Mouse (Mus musculus): ENCODE results near the gene Rabep1. TPM values are rescaled to one million over a fixed set of nuclear protein-coding genes. Genes with fewer than 3 reads are reported as not detected.
A peak's percentile ranks its signal among the peaks of the same experiment; 100 is the strongest.

Gene Rabep1
- total and polyA plus RNA-seq, 2 experiments from 2014 or later: 12.2 to 29.8 TPM

DNA sequence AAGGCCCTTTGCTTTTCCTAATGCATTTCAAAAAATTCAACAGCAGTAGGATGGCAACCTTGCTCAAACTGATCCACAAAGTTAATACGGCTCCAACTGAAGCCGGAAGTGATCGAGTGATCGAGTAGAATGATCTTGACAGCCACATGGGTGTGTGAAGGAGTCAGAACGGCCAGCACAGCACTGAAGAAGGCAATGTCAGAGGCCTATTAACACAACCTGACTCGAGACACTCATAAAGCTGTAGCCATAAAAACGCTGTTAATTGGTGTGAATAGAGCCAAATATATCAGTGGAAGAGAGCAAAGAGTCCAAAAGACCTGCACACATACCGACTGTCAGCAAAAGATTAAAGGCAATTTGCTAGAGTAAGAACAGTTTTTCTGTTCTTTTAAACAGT lies 24.5 kb upstream of the Rabep1 start:
- Histone ChIP-seq H3K9ac (replicated peaks; ENCODE audit: low read depth, low read length) (no peak overlapping the region), H3K27ac (ENCODE audit: low read depth) (no peak overlapping the region), H3K36me3 (replicated peaks; ENCODE audit: control insufficient read depth, insufficient read depth, low read length) (no peaks in the 10 kb centered on the region), H3K27me3 (ENCODE audit: control insufficient read depth, insufficient read depth, low read length) (no peaks in the 10 kb centered on the region), H3K4me1 (ENCODE audit: control insufficient read depth, insufficient read depth) (peaks cover 10% of the 10 kb centered on the region; the same call in 1 of the 2 replicates), H3K9me3 (replicated peaks; ENCODE audit: control insufficient read depth, low read length) (no peaks in the 10 kb centered on the region), H3K4me2 (ENCODE audit: low read depth, low read length) (no peak overlapping the region), H3K4me3 (ENCODE audit: low read depth, low read length) (no peak overlapping the region)
- no peak for TF ChIP-seq CTCF (IDR thresholded peaks at IDR 0.05; ENCODE audit: low read depth)
- TF ChIP-seq EP300 (IDR thresholded peaks at IDR 0.05; ENCODE audit: low read depth): no peak
- ATAC-seq (ENCODE audit: insufficient read depth, low read depth) (no peak), DNase-seq (ENCODE audit: low spot score) (no peak)
- WGBS: 79% methylated on average over 8 of the region's 8 CpGs

DNA sequence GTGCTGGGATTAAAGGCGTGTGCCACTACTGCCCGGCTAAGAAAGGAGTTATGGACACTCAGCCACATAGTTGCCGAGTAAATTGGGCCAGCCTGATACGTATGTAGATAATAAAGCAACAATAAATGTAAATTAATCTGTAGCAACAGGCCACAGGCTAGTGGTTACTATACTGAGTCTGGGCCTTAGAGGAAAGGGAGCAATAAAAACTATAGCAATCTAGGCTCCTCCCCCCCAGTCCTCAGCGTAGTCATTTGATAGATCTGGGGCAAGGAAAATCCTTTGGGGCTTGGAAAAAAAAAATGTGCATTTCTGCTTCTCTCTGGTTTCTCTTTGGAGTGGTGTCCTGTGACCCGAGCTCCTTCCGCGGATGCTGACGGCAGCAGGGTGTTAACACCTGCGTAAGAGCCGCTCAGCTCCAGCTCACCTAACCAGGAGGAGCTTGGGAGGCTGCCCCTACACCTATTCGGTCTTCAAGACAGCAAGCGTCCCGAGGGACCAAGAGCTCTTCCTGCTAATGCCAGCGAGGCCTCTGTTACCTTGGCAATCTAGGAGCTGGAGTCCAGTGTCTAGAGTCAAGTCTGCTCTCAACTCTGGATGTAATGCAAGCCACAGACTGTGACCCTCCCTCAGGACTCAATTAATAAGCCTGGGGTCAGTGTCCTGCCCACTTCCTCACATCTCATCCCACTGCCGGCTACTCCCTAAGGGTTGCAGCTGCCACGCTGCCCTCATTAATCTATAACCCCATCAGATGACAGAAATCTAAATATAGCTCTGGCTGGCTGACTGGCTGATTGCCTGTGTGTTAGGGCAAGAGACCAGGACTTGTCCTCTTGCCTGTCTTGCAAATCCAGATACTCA lies 22.6 kb upstream of the Rabep1 start:
- ATAC-seq (ENCODE audit: insufficient read depth, low read depth): no peak
- H3K9me3 ChIP-seq (replicated peaks; ENCODE audit: control insufficient read depth, low read length): no peaks in the 10 kb centered on the region
- no peak overlapping the region for H3K4me3 ChIP-seq (ENCODE audit: low read depth, low read length)
- WGBS: 45% methylated on average over 17 of the region's 17 CpGs
- no peak overlapping the region for H3K9ac ChIP-seq (replicated peaks; ENCODE audit: low read depth, low read length)
- TF ChIP-seq CTCF (IDR thresholded peaks at IDR 0.05; ENCODE audit: low read depth): no peak
- TF ChIP-seq EP300 (IDR thresholded peaks at IDR 0.05; ENCODE audit: low read depth): no peak
- no peak overlapping the region for H3K27ac ChIP-seq (ENCODE audit: low read depth)
- H3K4me2 ChIP-seq (ENCODE audit: low read depth, low read length): no peak overlapping the region
- no peak for DNase-seq (ENCODE audit: low spot score)
- peaks cover 10% of the 10 kb centered on the region; the same call in 1 of the 2 replicates for H3K4me1 ChIP-seq (ENCODE audit: control insufficient read depth, insufficient read depth)
- no peaks in the 10 kb centered on the region for H3K27me3 ChIP-seq (ENCODE audit: control insufficient read depth, insufficient read depth, low read length)
- no peaks in the 10 kb centered on the region for H3K36me3 ChIP-seq (replicated peaks; ENCODE audit: control insufficient read depth, insufficient read depth, low read length)

DNA sequence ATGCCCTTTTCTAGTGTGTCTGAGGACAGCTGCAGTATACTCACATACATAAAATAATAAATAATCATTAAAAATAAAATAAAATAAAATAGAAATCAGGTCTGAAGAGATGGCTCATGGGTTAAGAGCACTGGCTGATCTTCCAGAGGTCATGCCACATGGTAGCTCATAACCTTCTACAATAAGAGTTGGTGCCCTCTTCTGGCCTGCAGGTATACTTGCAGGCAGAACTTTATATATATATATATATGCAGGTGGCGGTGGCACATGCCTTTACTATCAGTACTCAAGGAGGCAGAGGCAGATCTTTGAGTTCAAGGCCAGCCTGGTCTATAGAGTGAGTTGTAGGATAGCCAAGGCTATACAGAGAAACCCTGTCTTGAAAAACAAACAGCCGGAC lies 18.4 kb upstream of the Rabep1 start:
- no peak overlapping the region for H3K4me2 ChIP-seq (ENCODE audit: low read depth, low read length)
- no peak overlapping the region for H3K9ac ChIP-seq (replicated peaks; ENCODE audit: low read depth, low read length)
- DNase-seq (ENCODE audit: low spot score): no peak
- peaks cover 10% of the 10 kb centered on the region; the same call in 1 of the 2 replicates for H3K4me1 ChIP-seq (ENCODE audit: control insufficient read depth, insufficient read depth)
- TF ChIP-seq EP300 (IDR thresholded peaks at IDR 0.05; ENCODE audit: low read depth) (no peak), CTCF (IDR thresholded peaks at IDR 0.05; ENCODE audit: low read depth) (0 out of 2 replicates have a peak, but pooled peaks have one; percentile 6)
- H3K9me3 ChIP-seq (replicated peaks; ENCODE audit: control insufficient read depth, low read length): no peaks in the 10 kb centered on the region
- no peak for ATAC-seq (ENCODE audit: insufficient read depth, low read depth)
- no peak overlapping the region for H3K4me3 ChIP-seq (ENCODE audit: low read depth, low read length)
- WGBS: 79% methylated on average over 2 of the region's 2 CpGs
- no peaks in the 10 kb centered on the region for H3K36me3 ChIP-seq (replicated peaks; ENCODE audit: control insufficient read depth, insufficient read depth, low read length)
- H3K27ac ChIP-seq (ENCODE audit: low read depth): no peak overlapping the region
- H3K27me3 ChIP-seq (ENCODE audit: control insufficient read depth, insufficient read depth, low read length): no peaks in the 10 kb centered on the region

DNA sequence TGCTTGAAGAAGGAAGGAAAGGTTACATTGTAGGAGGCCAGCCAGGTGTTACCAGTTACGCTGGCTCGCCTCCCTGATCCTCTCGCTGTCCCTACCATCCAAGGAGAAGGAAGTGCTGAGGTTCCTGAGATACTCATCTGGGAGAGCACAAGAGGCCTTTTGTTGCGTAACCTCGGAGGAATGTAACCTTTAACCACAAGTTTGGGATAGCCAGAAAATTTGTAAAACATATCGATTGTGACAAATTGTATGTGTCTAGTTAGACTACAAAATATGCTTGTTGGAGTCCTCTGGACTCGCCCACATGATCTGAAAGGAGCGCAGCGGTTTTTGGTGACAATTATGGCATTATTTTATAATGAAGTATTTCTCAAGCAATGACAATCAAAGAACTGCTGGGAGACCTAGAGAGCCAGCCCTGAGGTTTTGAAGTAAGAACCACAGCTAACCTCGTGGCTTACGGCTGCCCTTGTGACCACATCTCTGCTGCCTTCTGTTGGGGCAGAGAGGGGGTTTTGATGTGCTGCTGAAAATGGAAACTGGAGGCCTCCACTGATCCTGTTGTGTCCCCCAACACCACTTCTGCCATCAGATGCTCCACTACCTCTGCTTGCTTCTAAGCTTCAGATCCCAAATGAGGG lies 15.5 kb upstream of the Rabep1 start:
- 81% methylated on average over 11 of the region's 11 CpGs for WGBS
- Histone ChIP-seq H3K9ac (replicated peaks; ENCODE audit: low read depth, low read length) (no peak overlapping the region), H3K4me3 (ENCODE audit: low read depth, low read length) (no peak overlapping the region), H3K27ac (ENCODE audit: low read depth) (no peak overlapping the region), H3K4me1 (ENCODE audit: control insufficient read depth, insufficient read depth) (no peaks in the 10 kb centered on the region), H3K36me3 (replicated peaks; ENCODE audit: control insufficient read depth, insufficient read depth, low read length) (no peaks in the 10 kb centered on the region), H3K4me2 (ENCODE audit: low read depth, low read length) (no peak overlapping the region), H3K9me3 (replicated peaks; ENCODE audit: control insufficient read depth, low read length) (0 out of 2 replicates have a peak, but pooled peaks cover 4% of the 10 kb centered on the region), H3K27me3 (ENCODE audit: control insufficient read depth, insufficient read depth, low read length) (no peaks in the 10 kb centered on the region)
- TF ChIP-seq CTCF (IDR thresholded peaks at IDR 0.05; ENCODE audit: low read depth) (no peak), EP300 (IDR thresholded peaks at IDR 0.05; ENCODE audit: low read depth) (no peak)
- no peak for DNase-seq (ENCODE audit: low spot score)
- no peak for ATAC-seq (ENCODE audit: insufficient read depth, low read depth)

DNA sequence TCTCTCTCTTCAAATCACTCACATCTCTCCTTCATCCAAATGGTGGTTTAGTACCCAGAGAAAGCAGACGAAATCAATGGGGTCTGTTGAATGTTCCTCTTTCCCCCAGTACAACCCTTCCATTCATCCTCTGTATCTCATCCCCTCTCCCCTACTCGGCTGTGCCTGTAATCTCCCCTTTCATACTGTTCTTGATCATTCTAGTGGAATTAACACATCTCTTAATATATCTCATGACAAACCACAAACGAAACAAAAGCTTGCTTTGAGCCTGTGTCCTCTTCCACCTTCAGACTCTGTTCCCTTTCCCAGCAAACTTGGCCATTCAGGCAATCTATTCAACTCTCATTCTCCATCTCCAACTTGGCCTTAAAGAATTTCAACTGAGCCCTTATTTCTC lies 13.4 kb upstream of the Rabep1 start:
- no peak for ATAC-seq (ENCODE audit: insufficient read depth, low read depth)
- DNase-seq (ENCODE audit: low spot score): no peak
- Histone ChIP-seq H3K27ac (ENCODE audit: low read depth) (no peak overlapping the region), H3K9me3 (replicated peaks; ENCODE audit: control insufficient read depth, low read length) (0 out of 2 replicates have a peak, but pooled peaks cover 4% of the 10 kb centered on the region), H3K9ac (replicated peaks; ENCODE audit: low read depth, low read length) (no peak overlapping the region), H3K4me1 (ENCODE audit: control insufficient read depth, insufficient read depth) (no peaks in the 10 kb centered on the region), H3K36me3 (replicated peaks; ENCODE audit: control insufficient read depth, insufficient read depth, low read length) (no peaks in the 10 kb centered on the region), H3K4me3 (ENCODE audit: low read depth, low read length) (no peak overlapping the region), H3K27me3 (ENCODE audit: control insufficient read depth, insufficient read depth, low read length) (no peaks in the 10 kb centered on the region), H3K4me2 (ENCODE audit: low read depth, low read length) (no peak overlapping the region)
- 43% methylated on average over 3 of the region's 3 CpGs for WGBS
- no peak for TF ChIP-seq EP300 (IDR thresholded peaks at IDR 0.05; ENCODE audit: low read depth)
